Comparison of ENCODE assay signal across 19 mouse cellular contexts in genomic region chr4:152519106-152519505, GRCm38 (mm10). TPM values are rescaled to one million over a fixed set of nuclear protein-coding genes. Genes with fewer than 3 reads are reported as not detected.
DNase-seq lines count a peak whose midpoint lies in the region; ATAC-seq and TF ChIP-seq lines count a peak whose summit lies in the region.
"Had no signal": no experiment of that assay in that cellular context is flagged by ENCODE, and none has a peak within 500 bp of the region (broad histone marks: within the 10 kb centered on the region; RNA-seq: fewer than 3 reads in every experiment).

No protein-coding gene starts in this region.

- no peak for DNase-seq in layer of hippocampus, adult 2 months (ENCODE audit: low spot score in 2 of 2)
- no peak for DNase-seq in layer of hippocampus, adult 9-11 months
- peak; percentile 43 for DNase-seq in induced T-regulatory cell, adult 2 months (ENCODE audit: low read depth)
- no peak for DNase-seq in right cerebral cortex, adult 18-20 months
- DNase-seq in cerebellum, postnatal 36 days = no peak
- DNase-seq: adrenal gland, adult 2 months; adrenal gland, postnatal 25 days; cerebellum, adult 2 months; cerebellum, postnatal 14 days; gastrocnemius, postnatal 10 days; heart, adult 18-20 months; heart, postnatal 4 days had no signal

- no peak overlapping the region for H3K9ac ChIP-seq in neural tube, embryonic 15.5 days (replicated peaks)
- H3K9ac ChIP-seq: embryonic facial prominence, embryonic 12.5 days; heart, embryonic 13.5 days; hindbrain, embryonic 13.5 days had no signal

- no peak for ATAC-seq in neural tube, embryonic 15.5 days (ENCODE audit: low FRiP score)
- ATAC-seq: forebrain, embryonic 16.5 days; hindbrain, postnatal 0 days had no signal

- H3K36me3 ChIP-seq in E14TG2a.4 (ENCODE audit: insufficient read depth, low read length) = 0 out of 2 replicates have a peak, but pooled peaks cover under 1% of the 10 kb centered on the region
- no peaks in the 10 kb centered on the region; the same call in 1 of the 2 replicates for H3K36me3 ChIP-seq in neural tube, embryonic 15.5 days
- H3K36me3 ChIP-seq: embryonic facial prominence, embryonic 12.5 days; heart, embryonic 13.5 days had no signal

- H3K9me3 ChIP-seq in E14TG2a.4 (ENCODE audit: low read length) = peaks cover 6% of the 10 kb centered on the region
- no peaks in the 10 kb centered on the region for H3K9me3 ChIP-seq in neural tube, embryonic 15.5 days (replicated peaks)
- H3K9me3 ChIP-seq: embryonic facial prominence, embryonic 12.5 days; heart, embryonic 13.5 days; hindbrain, embryonic 13.5 days had no signal

- H3K27me3 ChIP-seq in E14TG2a.4 (ENCODE audit: insufficient read depth, low read length) = no peaks in the 10 kb centered on the region
- no peaks in the 10 kb centered on the region for H3K27me3 ChIP-seq in neural tube, embryonic 15.5 days (replicated peaks)
- H3K27me3 ChIP-seq: embryonic facial prominence, embryonic 12.5 days; heart, embryonic 13.5 days; hindbrain, embryonic 13.5 days had no signal

- H3K4me3 ChIP-seq in layer of hippocampus, adult 2 months = no peak overlapping the region
- peak overlapping the region; percentile 14; the same call in 1 of the 2 replicates for H3K4me3 ChIP-seq in E14TG2a.4 (replicated peaks; ENCODE audit: low read length)
- no peak overlapping the region for H3K4me3 ChIP-seq in neural tube, embryonic 15.5 days (replicated peaks)
- H3K4me3 ChIP-seq: embryonic facial prominence, embryonic 12.5 days; heart, embryonic 13.5 days; hindbrain, embryonic 13.5 days had no signal

- H3K4me2 ChIP-seq in neural tube, embryonic 15.5 days = no peak overlapping the region
- H3K4me2 ChIP-seq: embryonic facial prominence, embryonic 12.5 days; heart, embryonic 13.5 days; hindbrain, embryonic 13.5 days had no signal

- H3K4me1 ChIP-seq in E14TG2a.4 (replicated peaks; ENCODE audit: low read depth, low read length) = peaks cover 34% of the 10 kb centered on the region
- peaks cover 6% of the 10 kb centered on the region; the same call in 1 of the 2 replicates for H3K4me1 ChIP-seq in neural tube, embryonic 15.5 days
- H3K4me1 ChIP-seq: embryonic facial prominence, embryonic 12.5 days; heart, embryonic 13.5 days had no signal

- H3K27ac ChIP-seq in layer of hippocampus, adult 2 months = peak overlapping the region; percentile 43; the same call in 1 of the 2 replicates
- 0 out of 2 replicates have a peak overlapping the region, but pooled peaks have one; percentile 28 for H3K27ac ChIP-seq in neural tube, embryonic 15.5 days (replicated peaks)
- H3K27ac ChIP-seq: embryonic facial prominence, embryonic 12.5 days; heart, embryonic 13.5 days; hindbrain, embryonic 13.5 days; hindbrain, postnatal 0 days had no signal

- no peak for TF ChIP-seq CTCF in layer of hippocampus, adult 2 months (conservative IDR thresholded peaks at IDR 0.05)
- no peak for TF ChIP-seq CTCF in E14TG2a.4 (conservative IDR thresholded peaks at IDR 0.05; ENCODE audit: low read length)

- WGBS in neural tube, embryonic 15.5 days = 66% methylated on average over 10 of the region's 10 CpGs

RNA-seq across cellular contexts. Expression of gene Kcnab2, which starts 41.4 kb away (rescaled TPM):
- 100 to 1,000 TPM; 740 to 785 TPM for total RNA-seq in layer of hippocampus, adult 2 months (2021)
- 37.1 and 50.5 TPM in 2 replicates for polyA plus RNA-seq in neural tube, embryonic 15.5 days (2015; fragmentation: Nextera tagmentation; extraction: Ambion mirVana)

RNA-seq across cellular contexts. Expression of gene Nphp4, which starts 42.6 kb away (rescaled TPM):
- 10 to 100 TPM; 28.3 to 29.7 TPM for total RNA-seq in layer of hippocampus, adult 2 months (2021)
- polyA plus RNA-seq in neural tube, embryonic 15.5 days (2015; fragmentation: Nextera tagmentation; extraction: Ambion mirVana) = 4.9 and 5.4 TPM in 2 replicates
